Mouse (Mus musculus) intestine, embryonic 14.5 days (tissue): ENCODE measurements around the gene Tmed6. TPM values are rescaled to one million over a fixed set of nuclear protein-coding genes. Genes with fewer than 3 reads are reported as not detected.

Experiments used
- microRNA-seq: library from miRNA; unstranded; fragments of <30 nt; microRNA quantifications from one replicate; pipeline ENCODE4, GENCODE M21; 2016
- polyA plus RNA-seq: library from polyadenylated mRNA; unstranded; fragments of >200 nt; fragmentation: Nextera tagmentation; extraction: Ambion mirVana; gene quantifications from 2 replicates; pipeline ENCODE4 v1.2.1, GENCODE M21; 2014

Tmed6 gene
- polyA plus RNA-seq, 1 experiment from 2014 or later: 21.3 TPM

Small RNA genes within 50 kb of the gene (microRNA-seq; reads per million reads assigned to microRNA genes)
- 2.6 reads per million, percentile 27 among the genes with 10 or more reads in this experiment for gene Mir7075

Other genes with a start within 250 kb of the Tmed6 start
- gene Has3, start 195.4 kb downstream of the Tmed6 start, polyA plus RNA-seq: 0.14 and 0.19 TPM in 2 replicates
- gene Utp4, start 172.0 kb downstream of the Tmed6 start, polyA plus RNA-seq: 79.6 and 85.4 TPM in 2 replicates
- 15.1 TPM in 2 replicates for gene Sntb2, start 129.9 kb downstream of the Tmed6 start, polyA plus RNA-seq
- 64.2 and 68.3 TPM in 2 replicates for gene Vps4a, start 34.4 kb downstream of the Tmed6 start, polyA plus RNA-seq
- gene Pdf, start 17.0 kb downstream of the Tmed6 start, polyA plus RNA-seq: 44.3 and 45.7 TPM in 2 replicates
- 37.9 and 38.7 TPM in 2 replicates for gene Cog8, start 9.0 kb downstream of the Tmed6 start, polyA plus RNA-seq
- gene Nip7, start 8.8 kb downstream of the Tmed6 start, polyA plus RNA-seq: 102 and 107 TPM in 2 replicates
- gene Terf2, start 30.9 kb upstream of the Tmed6 start, polyA plus RNA-seq: 14.2 and 14.9 TPM in 2 replicates
- gene Cyb5b, start 85.0 kb upstream of the Tmed6 start, polyA plus RNA-seq: 128 and 134 TPM in 2 replicates
- gene Nfat5, start 227.8 kb upstream of the Tmed6 start, polyA plus RNA-seq: 12.3 and 14.7 TPM in 2 replicates